Mouse (Mus musculus) R1 (cell line): ENCODE measurements around the gene Olfr463.
"Not testable (repeated sequence)": the region's sequence is repeated elsewhere in the genome, so short reads cannot be mapped to it uniquely, and the experiment has no call there.

ENCODE experiments used
- DNase-seq: peaks from one replicate; pipeline ENCODE4 v3.0.0-alpha.2; 2018; ENCODE audit warnings: low read depth, low spot score

The Olfr463 gene

GRCm38 (mm10) chr11:87897287-87897686, at the start of gene Olfr463:
Gene Olfr463, minus strand, starts transcription at chr11:87897387.
- DNase-seq = no peak

GRCm38 (mm10) chr11:87935467-87935866, 38.3 kb upstream of the Olfr463 start:
- DNase-seq = no peak

- DNase-seq = no peak
These were observed 36.5 kb upstream of the Olfr463 start for GRCm38 (mm10) chr11:87933731-87934130.

- DNase-seq = no peak
These were observed 33.2 kb upstream of the Olfr463 start for GRCm38 (mm10) chr11:87930348-87930747.

- peak; percentile 71 for DNase-seq
These were observed 23.8 kb upstream of the Olfr463 start, which contains the start of gene Olfr464 for GRCm38 (mm10) chr11:87920966-87921365. Gene Olfr464, minus strand, starts transcription at chr11:87920967.

GRCm38 (mm10) chr11:87920301-87920700, 23.1 kb upstream of the Olfr463 start:
- DNase-seq = no peak

GRCm38 (mm10) chr11:87916005-87916404, 18.8 kb upstream of the Olfr463 start:
- peak; percentile 29 for DNase-seq

GRCm38 (mm10) chr11:87904331-87904730, 7.1 kb upstream of the Olfr463 start:
- DNase-seq = no peak

- no peak for DNase-seq
These were observed 5.0 kb downstream of the Olfr463 start, which contains the start of gene Olfr462 for GRCm38 (mm10) chr11:87892168-87892567. Gene Olfr462, minus strand, starts transcription at chr11:87892268.

- DNase-seq = no peak
These were observed 12.3 kb downstream of the Olfr463 start for GRCm38 (mm10) chr11:87884856-87885255.

- peak; percentile 69 for DNase-seq
These were observed 13.7 kb downstream of the Olfr463 start for GRCm38 (mm10) chr11:87883493-87883892.

GRCm38 (mm10) chr11:87881714-87882113, 15.5 kb downstream of the Olfr463 start:
- DNase-seq = no peak

GRCm38 (mm10) chr11:87879826-87880225, 17.4 kb downstream of the Olfr463 start:
- no peak for DNase-seq

- no peak for DNase-seq
These were observed 21.8 kb downstream of the Olfr463 start, which contains the start of gene Epx for GRCm38 (mm10) chr11:87875436-87875835. Gene Epx, minus strand, starts transcription at chr11:87875536.

- DNase-seq = no peak
These were observed 25.4 kb downstream of the Olfr463 start for GRCm38 (mm10) chr11:87871766-87872165.

- DNase-seq = peak; percentile 63
These were observed 27.1 kb downstream of the Olfr463 start for GRCm38 (mm10) chr11:87870096-87870495.

- not testable (repeated sequence) for DNase-seq
These were observed 30.3 kb downstream of the Olfr463 start for GRCm38 (mm10) chr11:87866891-87867290.

GRCm38 (mm10) chr11:87862805-87863204, 34.4 kb downstream of the Olfr463 start:
- DNase-seq = no peak

GRCm38 (mm10) chr11:87860426-87860825, 36.8 kb downstream of the Olfr463 start:
- DNase-seq = peak; percentile 50

- no peak for DNase-seq
These were observed 37.9 kb downstream of the Olfr463 start for GRCm38 (mm10) chr11:87859273-87859672.

GRCm38 (mm10) chr11:87854550-87854949, 42.6 kb downstream of the Olfr463 start:
- peak; percentile 33 for DNase-seq

GRCm38 (mm10) chr11:87853597-87853954, 43.6 kb downstream of the Olfr463 start:
- DNase-seq = peak; percentile 41

- DNase-seq = peak; percentile 94
These were observed 44.2 kb downstream of the Olfr463 start, which contains the start of gene Mks1 for GRCm38 (mm10) chr11:87852690-87853596. Gene Mks1, plus strand, starts transcription at chr11:87853215.
